Mouse (Mus musculus) ES-E14 (cell line): Measurements from ENCODE around the gene Dnajb3. TPM values are rescaled to one million over a fixed set of nuclear protein-coding genes. Genes with fewer than 3 reads are reported as not detected.

Experiments
- DNase-seq: peaks from one replicate; pipeline ENCODE4 v3.0.0-alpha.2; 2013; ENCODE audit warnings: low read depth, low spot score
- H3K27ac ChIP-seq: 2 replicates; pipeline ENCODE4 v1.5.1; 2012; ENCODE audit warnings: low read depth, mild to moderate bottlenecking, low read length, moderate library complexity, mixed read lengths; ENCODE audit not compliant: poor library complexity, insufficient read depth, severe bottlenecking
- H3K36me3 ChIP-seq: 2 replicates; pipeline ENCODE4 v1.6.1; 2012; ENCODE audit warnings: mild to moderate bottlenecking, low read length, moderate library complexity, mixed read lengths; ENCODE audit not compliant: control insufficient read depth, poor library complexity, insufficient read depth, severe bottlenecking
- H3K4me1 ChIP-seq, 2 experiments: fragments of 150-350 bp in 1 of 2; sonication (generic) in 1 of 2; 2 replicates each; pipeline ENCODE4 v1.6.1; 2012; ENCODE audit warnings: low read length in 2 of 2, mild to moderate bottlenecking in 1 of 2, mixed read lengths in 1 of 2; ENCODE audit not compliant: control insufficient read depth in 2 of 2, insufficient read depth in 2 of 2, poor library complexity in 1 of 2
- H3K4me3 ChIP-seq, 2 experiments: fragments of 150-350 bp in 1 of 2; sonication (generic) in 1 of 2; 2 replicates each; pipeline ENCODE4 v1.5.1; 2012; ENCODE audit warnings: low read length in 2 of 2, low read depth in 1 of 2, mild to moderate bottlenecking in 1 of 2, mixed read lengths in 1 of 2; ENCODE audit not compliant: insufficient read depth in 1 of 2, poor library complexity in 1 of 2, severe bottlenecking in 1 of 2
- H3K9ac ChIP-seq: 2 replicates; pipeline ENCODE4 v1.6.1; 2012; ENCODE audit warnings: low read depth, mild to moderate bottlenecking, low read length, mixed read lengths; ENCODE audit not compliant: poor library complexity, insufficient read depth, severe bottlenecking
- H3K9me3 ChIP-seq: fragments of 150-350 bp; sonication (generic); 2 replicates; pipeline ENCODE4 v1.6.1; 2012; ENCODE audit warnings: low read depth, mild to moderate bottlenecking, low read length; ENCODE audit not compliant: control insufficient read depth, insufficient read depth
- CHD2 ChIP-seq: IDR thresholded peaks from 2 replicates; pipeline ENCODE4 v1.6.1; 2014; ENCODE audit warnings: mild to moderate bottlenecking, low read depth, low read length, inconsistent platforms
- HCFC1 ChIP-seq: IDR thresholded peaks from 2 replicates; pipeline ENCODE4 v1.6.1; 2012; ENCODE audit warnings: low read length, inconsistent platforms, borderline replicate concordance; ENCODE audit not compliant: insufficient read depth
- MAFK ChIP-seq: IDR thresholded peaks from 2 replicates; pipeline ENCODE4 v1.6.1; 2014; ENCODE audit warnings: mild to moderate bottlenecking, low read depth, low read length, inconsistent platforms; ENCODE audit not compliant: insufficient read depth
- ZC3H11A ChIP-seq: IDR thresholded peaks from 2 replicates; pipeline ENCODE4 v1.6.1; 2012; ENCODE audit warnings: low read depth, mild to moderate bottlenecking, inconsistent platforms, low read length, borderline replicate concordance
- ZNF384 ChIP-seq: IDR thresholded peaks from 2 replicates; pipeline ENCODE4 v1.6.1; 2012; ENCODE audit warnings: low read depth, low read length, inconsistent platforms
- in situ Hi-C, 2 experiments: fragments of 600-800 bp; cut with MboI; formaldehyde crosslinking; loops; one replicate each; pipeline ENCODE4 v1.15.1; 2025; ENCODE audit warnings: low sequenced_read_pairs in 2 of 2, inconsistent platforms in 1 of 2; ENCODE audit not compliant: unreplicated experiment in 2 of 2
- total RNA-seq: library from RNA; depleted of rRNA; stranded (reverse); fragments of 300-350 nt; gene quantifications from 2 replicates; pipeline ENCODE4 v1.2.3, GENCODE M21; 2012; rRNA removed

Dnajb3 gene
- total RNA-seq, 1 experiment: 1.8 TPM

- Histone ChIP-seq H3K4me1 (peaks cover 0 to 2% of the 10 kb centered on the region in 2 experiments; a peak in 1 of 4 replicates), H3K9ac (no peak within 1 kb of the TSS), H3K4me3 (no peak within 1 kb of the TSS), H3K27ac (no peak within 1 kb of the TSS), H3K36me3 (no peaks in the 10 kb centered on the region), H3K9me3 (no peaks in the 10 kb centered on the region)
- DNase-seq: no peak
- in situ Hi-C loops: no loop called here
- TF ChIP-seq MAFK (no peak), ZNF384 (no peak), ZC3H11A (no peak), HCFC1 (no peak), CHD2 (no peak)
Observed at GRCm38 (mm10) chr1:88165711-88166110, 39.9 kb downstream of the Dnajb3 start, which contains the start of gene Ugt1a5. Gene Ugt1a5, plus strand, starts transcription at chr1:88166012.

GRCm38 (mm10) chr1:88158430-88158829 is 47.2 kb downstream of the Dnajb3 start:
- Histone ChIP-seq H3K4me3 (no peak overlapping the region), H3K27ac (no peak overlapping the region), H3K36me3 (no peaks in the 10 kb centered on the region), H3K9me3 (no peaks in the 10 kb centered on the region), H3K4me1 (no peaks in the 10 kb centered on the region), H3K9ac (no peak overlapping the region)
- in situ Hi-C loops: no loop called here
- TF ChIP-seq ZNF384 (no peak), CHD2 (no peak), HCFC1 (no peak), ZC3H11A (no peak), MAFK (no peak)
- DNase-seq: no peak

Other genes with a start within 250 kb of the Dnajb3 start
- 8.9 and 10.4 TPM in 2 replicates for gene Usp40, start 197.2 kb downstream of the Dnajb3 start, total RNA-seq
- not detected in 2 replicates for gene Ugt1a10, start 150.4 kb downstream of the Dnajb3 start, total RNA-seq
- not detected in 2 replicates for gene Ugt1a9, start 135.0 kb downstream of the Dnajb3 start, total RNA-seq
- not detected in 2 replicates for gene Ugt1a8, start 118.0 kb downstream of the Dnajb3 start, total RNA-seq
- 0.09 TPM in 1 of 2 replicates, not detected in the other for gene Ugt1a7c, start 110.7 kb downstream of the Dnajb3 start, total RNA-seq
- gene Ugt1a6b, start 102.5 kb downstream of the Dnajb3 start, total RNA-seq: 0.11 and 0.13 TPM in 2 replicates
- 0.11 TPM in 1 of 2 replicates, not detected in the other for gene Ugt1a6a, start 71.0 kb downstream of the Dnajb3 start, total RNA-seq
- not detected in 2 replicates for gene Ugt1a5, start 39.8 kb downstream of the Dnajb3 start, total RNA-seq
- gene Ugt1a2, start 5.2 kb downstream of the Dnajb3 start, total RNA-seq: not detected in 2 replicates
- not detected in 2 replicates for gene Ugt1a1, start 6.2 kb upstream of the Dnajb3 start, total RNA-seq
- gene Mroh2a, start 21.2 kb upstream of the Dnajb3 start, total RNA-seq: 0.42 and 0.76 TPM in 2 replicates
- gene Hjurp, start 71.9 kb upstream of the Dnajb3 start, total RNA-seq: 168 and 205 TPM in 2 replicates
- 0.04 TPM in 1 of 2 replicates, not detected in the other for gene Trpm8, start 71.9 kb upstream of the Dnajb3 start, total RNA-seq
- not detected in 2 replicates for gene Spp2, start 201.2 kb upstream of the Dnajb3 start, total RNA-seq